Mouse (Mus musculus): Measurements from ENCODE around the gene Flnb. TPM values are rescaled to one million over a fixed set of nuclear protein-coding genes. Genes with fewer than 3 reads are reported as not detected.

Flnb gene
- total RNA-seq, 2 experiments from 2014 or later: 48.6 to 48.8 TPM

- DNase-seq (ENCODE audit: low spot score in 2 of 2): no peak
These were observed 42.9 kb downstream of the Flnb start for GRCm38 (mm10) chr14:7860525-7861154.

GRCm38 (mm10) chr14:7861275-7861674, 43.5 kb downstream of the Flnb start:
- DNase-seq (ENCODE audit: low spot score in 2 of 2): no peak

- DNase-seq (ENCODE audit: low spot score in 2 of 2): no peak
These were observed 44.5 kb downstream of the Flnb start for GRCm38 (mm10) chr14:7862226-7862625.

- DNase-seq (ENCODE audit: low spot score in 2 of 2): no peak
These were observed 45.4 kb downstream of the Flnb start for GRCm38 (mm10) chr14:7863199-7863598.

- DNase-seq (ENCODE audit: low spot score in 2 of 2): no peak
These were observed 46.2 kb downstream of the Flnb start for GRCm38 (mm10) chr14:7863871-7864505.

- DNase-seq (ENCODE audit: low spot score in 2 of 2): no peak
These were observed 46.7 kb downstream of the Flnb start for GRCm38 (mm10) chr14:7864506-7864899.

GRCm38 (mm10) chr14:7867224-7867623, 49.5 kb downstream of the Flnb start:
- no peak for DNase-seq (ENCODE audit: low spot score in 2 of 2)

GRCm38 (mm10) chr14:7867841-7868240, 50.1 kb downstream of the Flnb start:
- no peak for DNase-seq (ENCODE audit: low spot score in 2 of 2)

- DNase-seq (ENCODE audit: low spot score in 2 of 2): no peak
These were observed 52.0 kb downstream of the Flnb start for GRCm38 (mm10) chr14:7869796-7870195.

- no peak for DNase-seq (ENCODE audit: low spot score in 2 of 2)
These were observed 55.8 kb downstream of the Flnb start for GRCm38 (mm10) chr14:7873552-7873951.

GRCm38 (mm10) chr14:7874495-7874894, 56.7 kb downstream of the Flnb start:
- DNase-seq (ENCODE audit: low spot score in 2 of 2): no peak

GRCm38 (mm10) chr14:7877957-7878356, 60.2 kb downstream of the Flnb start:
- DNase-seq (ENCODE audit: low spot score in 2 of 2): no peak

- DNase-seq (ENCODE audit: low spot score in 2 of 2): no peak
These were observed 62.6 kb downstream of the Flnb start for GRCm38 (mm10) chr14:7880389-7880788.

GRCm38 (mm10) chr14:7881533-7881932, 63.8 kb downstream of the Flnb start:
- DNase-seq (ENCODE audit: low spot score in 2 of 2): no peak

- DNase-seq (ENCODE audit: low spot score in 2 of 2): no peak
These were observed 64.3 kb downstream of the Flnb start for GRCm38 (mm10) chr14:7882050-7882449.

GRCm38 (mm10) chr14:7884158-7884557, 66.4 kb downstream of the Flnb start:
- DNase-seq (ENCODE audit: low spot score in 2 of 2): no peak

- no peak for DNase-seq (ENCODE audit: low spot score in 2 of 2)
These were observed 67.1 kb downstream of the Flnb start for GRCm38 (mm10) chr14:7884841-7885240.

- DNase-seq (ENCODE audit: low spot score in 2 of 2): no peak
These were observed 67.8 kb downstream of the Flnb start for GRCm38 (mm10) chr14:7885540-7885939.

- no peak for DNase-seq (ENCODE audit: low spot score in 2 of 2)
These were observed 68.3 kb downstream of the Flnb start for GRCm38 (mm10) chr14:7886008-7886407.

GRCm38 (mm10) chr14:7887171-7887570, 69.4 kb downstream of the Flnb start:
- no peak for DNase-seq (ENCODE audit: low spot score in 2 of 2)

GRCm38 (mm10) chr14:7888294-7888693, 70.5 kb downstream of the Flnb start:
- no peak for DNase-seq (ENCODE audit: low spot score in 2 of 2)

- peak in 1 of 2 experiments; percentile 44 for DNase-seq (ENCODE audit: low spot score in 2 of 2)
These were observed 71.3 kb downstream of the Flnb start for GRCm38 (mm10) chr14:7888811-7889651.

All from gastrocnemius, postnatal 4 days (tissue).